Mouse (Mus musculus): ENCODE results near the gene Satb2.

- no peak for TF ChIP-seq USF1 (IDR thresholded peaks at IDR 0.05; ENCODE audit: low read depth)
- TF ChIP-seq POLR2A (IDR thresholded peaks at IDR 0.05; ENCODE audit: insufficient read length, low read depth), result peak; percentile 88
- TF ChIP-seq CEBPB (IDR thresholded peaks at IDR 0.05; ENCODE audit: insufficient read depth, poor library complexity, severe bottlenecking), result no peak
- TF ChIP-seq MAX (IDR thresholded peaks at IDR 0.05; ENCODE audit: low read depth), result no peak
- no peak for TF ChIP-seq MYOD1 (IDR thresholded peaks at IDR 0.05; ENCODE audit: control insufficient read depth in 1 of 3, insufficient read length in 2 of 3, low read depth in 2 of 3)
- TF ChIP-seq POLR2AphosphoS2 (IDR thresholded peaks at IDR 0.05; ENCODE audit: insufficient read length, low read depth), result peak; percentile 91
- TF ChIP-seq E2F4 (IDR thresholded peaks at IDR 0.05; ENCODE audit: insufficient read depth), result no peak
- no peak for TF ChIP-seq MYOG (IDR thresholded peaks at IDR 0.05; ENCODE audit: control insufficient read depth in 1 of 3, insufficient read depth in 1 of 3, insufficient read length in 2 of 3, low read depth in 2 of 3)
- no peak for TF ChIP-seq SRF (IDR thresholded peaks at IDR 0.05; ENCODE audit: control insufficient read depth, insufficient read length, low read depth)
- no peak for TF ChIP-seq TCF3 (IDR thresholded peaks at IDR 0.05; ENCODE audit: insufficient read length, low read depth)
Measured at GRCm38 (mm10) chr1:56971942-56972250, 6.6 kb downstream of the Satb2 start.
